Mouse (Mus musculus) intestine, embryonic 15.5 days (tissue): Measurements from ENCODE around the gene Rap2c. TPM values are rescaled to one million over a fixed set of nuclear protein-coding genes. Genes with fewer than 3 reads are reported as not detected.

Source experiments
- ATAC-seq: fragments of 200-750 bp; cut with Nextera tagmentation; 2 replicates; pipeline ENCODE4 v1.8.0; 2017; ENCODE audit warnings: moderate TSS enrichment, moderate library complexity
- H3K27ac ChIP-seq: fragments of 300-500 bp; sonication (generic); 2 replicates; pipeline ENCODE4 v1.5.1; 2015; ENCODE audit warnings: mild to moderate bottlenecking, inconsistent platforms
- H3K27me3 ChIP-seq: fragments of 300-500 bp; sonication (generic); replicated peaks from 2 replicates; pipeline ENCODE4 v1.6.1; 2015; ENCODE audit warnings: inconsistent platforms
- H3K36me3 ChIP-seq: fragments of 300-500 bp; sonication (generic); 2 replicates; pipeline ENCODE4 v1.6.1; 2015; ENCODE audit warnings: inconsistent platforms
- H3K4me1 ChIP-seq: fragments of 300-500 bp; sonication (generic); replicated peaks from 2 replicates; pipeline ENCODE4 v1.6.1; 2015; ENCODE audit warnings: inconsistent platforms
- H3K4me2 ChIP-seq: fragments of 300-500 bp; sonication (generic); replicated peaks from 2 replicates; pipeline ENCODE4 v1.6.1; 2015; ENCODE audit warnings: mild to moderate bottlenecking, inconsistent platforms
- H3K4me3 ChIP-seq: fragments of 300-500 bp; sonication (generic); replicated peaks from 2 replicates; pipeline ENCODE4 v1.5.1; 2015; ENCODE audit warnings: inconsistent platforms
- H3K9ac ChIP-seq: fragments of 300-500 bp; sonication (generic); 2 replicates; pipeline ENCODE4 v1.6.1; 2015; ENCODE audit warnings: inconsistent platforms
- H3K9me3 ChIP-seq: fragments of 300-500 bp; sonication (generic); 2 replicates; pipeline ENCODE4 v1.6.1; 2016; ENCODE audit warnings: inconsistent platforms
- WGBS: fragments of 180-500 bp; shearing (Covaris S2); methylation state at CpG from one replicate; pipeline ENCODE4 v1.1.7; 2015; 5-methylcytosine and 5-hydroxymethylcytosine counted together
- polyA plus RNA-seq: library from polyadenylated mRNA; unstranded; fragments of >200 nt; fragmentation: Nextera tagmentation; extraction: Ambion mirVana; gene quantifications from 2 replicates; pipeline ENCODE4 v1.2.1, GENCODE M21; 2015

The Rap2c gene
- polyA plus RNA-seq, 1 experiment from 2014 or later, result 20.7 TPM

DNA sequence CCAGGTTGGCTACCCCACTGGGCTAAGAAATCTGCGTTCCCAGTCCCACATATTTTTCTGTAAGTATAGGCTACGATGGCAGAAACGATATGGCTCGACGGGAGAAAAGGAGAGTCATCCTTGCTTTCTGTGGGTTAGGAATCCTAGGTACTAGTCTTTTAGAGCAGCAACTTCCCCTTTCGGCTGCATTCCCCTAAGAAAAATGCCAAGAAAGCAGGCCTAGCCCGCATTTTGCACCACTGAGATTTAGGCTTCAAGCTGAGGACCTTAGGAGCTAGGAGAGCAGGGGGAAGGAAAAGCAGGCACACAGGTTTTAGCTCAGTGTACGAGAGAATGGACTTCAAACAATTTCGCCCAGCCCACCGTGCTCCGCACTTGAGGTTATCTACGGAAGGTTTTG lies 892 bp downstream of the Rap2c start:
- no peak overlapping the region for H3K27ac ChIP-seq

DNA sequence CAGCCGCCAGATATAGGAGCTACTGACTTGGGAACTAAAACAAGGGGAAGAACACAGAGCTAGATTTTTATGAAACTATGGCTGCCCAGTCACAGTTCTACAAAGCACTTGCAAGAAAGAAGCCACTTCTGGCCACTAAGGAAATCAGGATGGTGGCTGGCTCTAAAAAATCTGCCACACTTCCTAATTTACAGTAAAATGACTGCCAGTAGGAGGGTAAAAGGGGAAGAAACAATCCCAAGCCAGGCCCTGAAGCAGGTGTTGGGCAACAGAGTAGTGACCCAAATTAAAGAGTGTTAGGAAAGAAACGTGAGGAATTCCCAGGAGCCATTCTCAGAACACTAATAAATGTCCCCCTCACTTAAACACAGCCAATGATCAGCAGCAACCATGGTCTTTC lies 5.5 kb downstream of the Rap2c start:
- 65% methylated on average over 2 of the region's 2 CpGs for WGBS
- H3K36me3 ChIP-seq, result no peaks in the 10 kb centered on the region
- no peak for ATAC-seq
- H3K9me3 ChIP-seq, result no peaks in the 10 kb centered on the region
- H3K4me2 ChIP-seq, result no peak overlapping the region
- H3K27ac ChIP-seq, result no peak overlapping the region
- no peaks in the 10 kb centered on the region for H3K27me3 ChIP-seq
- H3K4me1 ChIP-seq, result no peaks in the 10 kb centered on the region
- no peak overlapping the region for H3K9ac ChIP-seq
- H3K4me3 ChIP-seq, result no peak overlapping the region

More for the DNA sequence above, 892 bp downstream of the Rap2c start:
- H3K4me1 ChIP-seq, result no peaks in the 10 kb centered on the region
- 26% methylated on average over 12 of the region's 12 CpGs for WGBS
- H3K4me2 ChIP-seq, result peak overlapping the region; percentile 58
- peak overlapping the region; percentile 39 for H3K9ac ChIP-seq
- H3K9me3 ChIP-seq, result no peaks in the 10 kb centered on the region
- peak overlapping the region; percentile 57 for H3K4me3 ChIP-seq
- no peaks in the 10 kb centered on the region for H3K27me3 ChIP-seq
- no peaks in the 10 kb centered on the region for H3K36me3 ChIP-seq
- no peak for ATAC-seq

DNA sequence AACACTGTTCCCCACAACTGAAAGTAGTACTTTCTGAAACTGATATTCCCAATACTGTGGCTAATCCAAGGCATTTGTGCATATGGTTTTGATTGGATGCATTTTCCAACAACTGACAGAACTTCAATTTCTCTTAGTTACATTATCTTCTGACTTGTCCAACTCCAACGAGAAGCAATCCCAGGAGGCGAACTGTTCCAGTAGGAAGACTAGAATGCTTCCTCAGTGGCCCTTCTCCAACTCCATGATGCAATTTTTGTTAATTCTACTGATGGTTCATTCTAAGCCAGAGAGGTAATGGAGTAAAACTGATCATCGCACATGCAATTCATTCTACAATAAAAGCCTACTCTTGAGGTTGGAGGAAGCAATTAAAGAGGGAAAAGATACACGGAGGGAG lies 7.5 kb downstream of the Rap2c start:
- H3K4me1 ChIP-seq, result no peaks in the 10 kb centered on the region
- no peaks in the 10 kb centered on the region for H3K27me3 ChIP-seq
- no peaks in the 10 kb centered on the region for H3K36me3 ChIP-seq
- no peak overlapping the region for H3K27ac ChIP-seq
- H3K4me3 ChIP-seq, result no peak overlapping the region
- no peak overlapping the region for H3K9ac ChIP-seq
- H3K4me2 ChIP-seq, result no peak overlapping the region
- no peaks in the 10 kb centered on the region for H3K9me3 ChIP-seq
- ATAC-seq, result no peak
- 78% methylated on average over 4 of the region's 4 CpGs for WGBS

DNA sequence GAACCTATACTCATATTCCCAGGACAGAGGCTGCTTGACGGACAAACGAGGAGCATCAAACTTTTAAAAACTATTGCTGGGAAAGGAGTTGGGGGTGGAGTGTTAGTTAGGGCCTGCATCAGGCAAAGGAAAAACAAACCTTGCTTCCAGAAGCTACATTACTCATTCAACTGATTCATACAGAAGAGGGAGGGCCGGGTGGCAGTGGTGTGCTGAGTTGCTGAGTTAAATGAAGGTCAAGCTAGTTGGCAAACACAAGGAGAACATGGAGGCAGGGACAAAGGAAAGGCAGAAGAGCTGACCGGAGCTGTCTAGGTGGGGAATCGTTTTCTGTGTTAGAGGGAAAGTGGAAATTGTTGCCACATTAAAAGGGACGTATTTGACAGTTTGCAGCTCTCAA lies 17.0 kb downstream of the Rap2c start:
- 81% methylated on average over 6 of the region's 6 CpGs for WGBS
- Histone ChIP-seq H3K36me3 (no peaks in the 10 kb centered on the region), H3K4me1 (no peaks in the 10 kb centered on the region), H3K4me2 (no peak overlapping the region), H3K9me3 (no peaks in the 10 kb centered on the region), H3K9ac (no peak overlapping the region), H3K4me3 (no peak overlapping the region), H3K27me3 (no peaks in the 10 kb centered on the region), H3K27ac (no peak overlapping the region)
- no peak for ATAC-seq

DNA sequence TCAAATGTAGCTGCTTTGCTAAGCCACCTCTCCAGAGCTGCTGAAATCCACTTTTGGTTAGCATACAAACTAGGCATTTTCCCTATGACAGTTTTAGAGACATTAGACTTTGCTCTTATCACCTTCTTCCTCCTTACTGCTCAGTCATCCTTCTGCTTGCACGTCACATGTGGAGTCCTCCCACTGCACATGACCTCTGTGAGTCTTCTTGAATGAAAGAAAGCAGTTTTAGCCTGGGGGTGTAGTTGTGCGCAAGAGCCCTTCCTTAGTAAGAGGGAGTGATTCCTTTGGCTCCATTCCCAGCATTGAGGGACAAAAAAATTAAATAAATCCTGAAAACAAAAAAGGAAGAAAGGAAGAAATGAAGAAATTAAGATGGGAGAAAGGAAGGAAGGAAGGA lies 22.5 kb downstream of the Rap2c start:
- Histone ChIP-seq H3K9ac (no peak overlapping the region), H3K27me3 (no peaks in the 10 kb centered on the region), H3K27ac (no peak overlapping the region), H3K9me3 (no peaks in the 10 kb centered on the region), H3K4me3 (no peak overlapping the region), H3K4me2 (no peak overlapping the region), H3K4me1 (no peaks in the 10 kb centered on the region), H3K36me3 (no peaks in the 10 kb centered on the region)
- 59% methylated on average over 2 of the region's 2 CpGs for whole genome bisulfite sequencing
- no peak for ATAC-seq

DNA sequence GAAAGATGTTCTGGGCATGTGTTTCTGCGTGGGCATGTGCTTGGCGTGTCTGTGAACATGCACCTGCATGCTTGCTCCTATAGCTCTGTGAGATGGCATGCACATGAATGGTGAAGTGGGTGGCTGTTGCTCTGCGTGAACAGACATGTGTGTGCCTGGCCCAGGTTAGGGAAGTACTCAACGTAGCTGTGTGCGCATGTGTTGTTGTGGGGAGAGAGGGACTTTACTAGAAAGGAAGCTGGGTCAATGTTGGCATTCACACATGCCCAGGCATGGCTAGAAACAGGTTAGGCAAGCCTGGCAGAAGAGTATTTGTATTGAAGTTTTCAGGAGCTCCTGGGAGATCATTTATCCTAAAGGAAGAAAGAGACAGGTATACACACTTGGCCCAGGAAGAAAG lies 26.5 kb downstream of the Rap2c start:
- no peaks in the 10 kb centered on the region for H3K4me1 ChIP-seq
- ATAC-seq, result no peak
- H3K9ac ChIP-seq, result no peak overlapping the region
- WGBS, result 91% methylated on average over 5 of the region's 5 CpGs
- no peaks in the 10 kb centered on the region for H3K9me3 ChIP-seq
- no peak overlapping the region for H3K4me2 ChIP-seq
- no peaks in the 10 kb centered on the region for H3K36me3 ChIP-seq
- no peak overlapping the region for H3K4me3 ChIP-seq
- no peaks in the 10 kb centered on the region for H3K27me3 ChIP-seq
- no peak overlapping the region for H3K27ac ChIP-seq

DNA sequence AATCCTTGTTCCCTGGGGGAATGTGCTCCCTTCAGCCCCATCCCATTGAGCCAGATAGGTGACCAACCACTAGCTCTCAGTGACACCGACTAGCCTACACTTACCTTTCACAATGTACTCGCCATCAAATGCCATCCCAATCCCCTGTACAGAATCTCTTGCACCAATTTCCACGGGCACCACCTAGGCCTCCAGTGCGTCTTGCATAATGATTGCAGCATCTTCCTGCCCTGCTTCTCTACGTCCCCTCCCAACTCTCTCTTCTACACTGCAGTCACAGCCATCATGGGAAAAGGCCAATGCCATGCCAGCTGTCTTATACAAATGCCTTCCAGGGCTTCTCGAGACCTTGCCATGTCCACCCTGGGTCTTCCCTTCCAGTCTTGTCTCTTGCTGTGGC lies 27.9 kb downstream of the Rap2c start:
- Histone ChIP-seq H3K4me3 (no peak overlapping the region), H3K4me2 (no peak overlapping the region), H3K27me3 (no peaks in the 10 kb centered on the region), H3K4me1 (no peaks in the 10 kb centered on the region), H3K27ac (no peak overlapping the region), H3K9me3 (no peaks in the 10 kb centered on the region), H3K36me3 (no peaks in the 10 kb centered on the region), H3K9ac (no peak overlapping the region)
- WGBS, result 91% methylated on average over 6 of the region's 6 CpGs
- no peak for ATAC-seq

DNA sequence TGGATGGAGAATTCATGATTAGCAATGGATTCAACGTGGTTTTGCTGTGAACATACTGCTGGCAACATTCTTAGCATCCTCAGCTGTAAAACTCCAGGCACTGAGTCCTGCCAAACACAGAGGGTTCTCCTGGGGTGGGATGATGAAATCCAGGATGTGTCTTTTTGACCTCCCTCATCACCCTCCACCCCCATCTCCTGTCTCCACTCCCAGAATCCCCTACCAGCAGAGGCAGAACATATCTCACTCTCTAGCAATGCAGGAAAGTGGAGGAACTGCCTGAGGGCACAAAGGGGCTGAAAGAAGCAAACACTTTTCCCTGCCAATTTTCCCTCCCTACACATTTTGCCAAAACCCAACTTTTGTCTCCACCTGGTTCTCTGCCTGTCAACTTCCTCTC lies 29.2 kb downstream of the Rap2c start:
- no peak for ATAC-seq
- Histone ChIP-seq H3K27ac (no peak overlapping the region), H3K9me3 (no peaks in the 10 kb centered on the region), H3K4me3 (no peak overlapping the region), H3K4me2 (no peak overlapping the region), H3K36me3 (no peaks in the 10 kb centered on the region), H3K4me1 (no peaks in the 10 kb centered on the region), H3K9ac (no peak overlapping the region), H3K27me3 (no peaks in the 10 kb centered on the region)
- WGBS, result 57% methylated on average over 1 of the region's 1 CpGs

DNA sequence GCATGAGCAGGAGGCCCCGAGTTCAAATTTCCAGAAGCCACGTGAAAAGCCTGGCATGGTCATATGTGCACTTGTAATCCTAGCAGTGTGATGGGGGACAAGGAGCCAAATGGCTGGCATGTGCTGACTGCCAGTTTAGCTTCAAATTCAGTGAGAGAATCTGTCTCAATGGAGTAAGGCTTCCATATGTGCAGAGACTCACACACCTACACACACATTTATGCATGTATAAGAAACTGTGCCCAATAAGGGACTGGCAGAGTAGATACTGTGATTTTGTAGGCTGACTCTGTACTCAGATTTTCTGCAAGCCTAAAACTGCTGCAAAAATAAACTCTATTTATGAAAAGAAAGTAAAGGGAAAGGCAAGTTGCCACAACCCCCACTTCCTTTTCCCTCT lies 39.4 kb downstream of the Rap2c start:
- H3K27ac ChIP-seq, result no peak overlapping the region
- no peaks in the 10 kb centered on the region for H3K36me3 ChIP-seq
- ATAC-seq, result no peak
- H3K9ac ChIP-seq, result no peak overlapping the region
- no peaks in the 10 kb centered on the region for H3K27me3 ChIP-seq
- no peak overlapping the region for H3K4me3 ChIP-seq
- 79% methylated on average over 2 of the region's 2 CpGs for WGBS
- no peaks in the 10 kb centered on the region for H3K9me3 ChIP-seq
- no peaks in the 10 kb centered on the region for H3K4me1 ChIP-seq
- no peak overlapping the region for H3K4me2 ChIP-seq

DNA sequence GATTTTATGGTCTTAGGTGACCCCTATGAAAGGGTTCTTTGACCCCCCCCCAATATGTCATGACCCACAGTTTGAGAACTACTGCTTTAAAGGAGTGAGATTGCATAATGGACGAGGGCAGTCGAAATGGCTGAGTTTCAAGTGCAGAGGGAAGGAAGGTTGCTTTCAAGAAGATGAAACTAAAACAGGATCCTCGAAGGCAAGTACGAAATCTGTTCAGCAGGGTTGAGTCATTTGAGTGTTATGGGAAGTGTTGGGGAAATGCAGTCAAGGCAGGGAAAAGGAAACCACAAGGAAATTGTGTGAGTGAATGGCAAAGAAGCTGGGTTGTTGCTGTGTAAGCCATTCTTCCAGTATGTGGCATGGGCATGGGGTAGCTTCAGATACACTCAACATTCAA lies 45.7 kb downstream of the Rap2c start:
- ATAC-seq, result no peak
- Histone ChIP-seq H3K9me3 (no peaks in the 10 kb centered on the region), H3K4me2 (no peak overlapping the region), H3K4me1 (no peaks in the 10 kb centered on the region), H3K9ac (no peak overlapping the region), H3K4me3 (no peak overlapping the region), H3K27me3 (no peaks in the 10 kb centered on the region), H3K36me3 (no peaks in the 10 kb centered on the region), H3K27ac (no peak overlapping the region)
- 83% methylated on average over 4 of the region's 4 CpGs for WGBS

DNA sequence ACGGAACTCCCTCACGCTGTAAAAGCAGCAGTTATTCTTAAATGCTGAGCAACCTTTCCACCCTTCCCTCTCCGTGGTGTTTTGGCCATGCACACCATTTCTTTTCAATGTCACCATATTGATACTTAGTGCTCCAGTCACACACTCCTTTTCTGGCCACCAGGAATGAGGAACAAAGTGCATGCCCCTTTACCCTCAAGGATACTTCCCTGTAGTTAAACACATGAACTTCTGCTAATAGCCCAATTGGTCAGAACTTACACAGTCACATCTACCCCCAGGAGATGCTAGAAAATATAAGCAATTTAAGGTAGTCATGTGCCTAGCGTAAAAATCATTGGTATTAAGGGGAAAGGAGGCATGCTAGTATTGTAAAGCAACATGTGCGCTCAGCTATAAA lies 47.9 kb downstream of the Rap2c start:
- Histone ChIP-seq H3K9me3 (no peaks in the 10 kb centered on the region), H3K4me1 (no peaks in the 10 kb centered on the region), H3K36me3 (no peaks in the 10 kb centered on the region), H3K4me2 (no peak overlapping the region), H3K27me3 (no peaks in the 10 kb centered on the region), H3K9ac (no peak overlapping the region), H3K27ac (no peak overlapping the region), H3K4me3 (no peak overlapping the region)
- no peak for ATAC-seq
- 85% methylated on average over 5 of the region's 5 CpGs for WGBS

DNA sequence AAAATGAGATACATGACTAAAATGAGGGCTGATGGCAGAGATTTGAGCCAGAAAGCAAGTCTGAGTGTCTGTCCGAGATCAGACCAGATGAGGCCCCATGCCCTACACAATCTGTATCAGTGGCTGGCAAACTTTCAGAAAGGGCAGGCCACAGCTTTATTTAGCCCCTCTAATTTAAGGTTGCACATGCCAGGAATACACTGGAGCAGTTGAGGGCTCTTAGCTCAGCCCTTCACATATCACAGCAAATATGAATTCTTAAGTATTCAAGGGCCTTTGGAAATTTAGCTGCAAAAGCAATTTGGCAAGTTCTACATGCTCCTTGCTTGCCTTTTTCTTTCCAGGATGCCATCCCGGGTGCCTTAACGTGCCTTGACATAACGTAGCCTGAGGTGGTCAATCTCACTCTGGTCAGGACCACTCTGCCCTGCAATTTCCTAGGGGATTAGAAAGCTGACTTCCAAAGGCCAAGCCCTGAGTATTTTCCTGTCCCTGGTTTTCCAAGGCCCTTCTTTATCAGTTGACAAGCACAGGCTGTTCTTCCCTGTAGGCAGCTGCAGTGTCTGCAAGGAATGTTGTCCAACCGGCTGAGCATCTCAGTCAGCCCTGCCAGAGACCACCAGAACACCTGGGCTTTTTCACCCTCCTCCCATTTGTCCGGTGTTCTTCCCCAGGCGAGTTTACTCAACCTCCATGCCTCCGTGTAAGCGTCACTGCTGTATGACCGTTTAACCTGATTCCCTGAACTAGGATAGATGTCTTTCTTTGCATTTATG lies 49.5 kb downstream of the Rap2c start:
- no peaks in the 10 kb centered on the region for H3K36me3 ChIP-seq
- no peak overlapping the region for H3K4me2 ChIP-seq
- no peak overlapping the region for H3K4me3 ChIP-seq
- 42% methylated on average over 10 of the region's 10 CpGs for WGBS
- no peak overlapping the region for H3K9ac ChIP-seq
- H3K4me1 ChIP-seq, result no peaks in the 10 kb centered on the region
- ATAC-seq, result peak; percentile 47; the same call in 1 of the 2 replicates
- no peaks in the 10 kb centered on the region for H3K9me3 ChIP-seq
- H3K27me3 ChIP-seq, result no peaks in the 10 kb centered on the region
- no peak overlapping the region for H3K27ac ChIP-seq

DNA sequence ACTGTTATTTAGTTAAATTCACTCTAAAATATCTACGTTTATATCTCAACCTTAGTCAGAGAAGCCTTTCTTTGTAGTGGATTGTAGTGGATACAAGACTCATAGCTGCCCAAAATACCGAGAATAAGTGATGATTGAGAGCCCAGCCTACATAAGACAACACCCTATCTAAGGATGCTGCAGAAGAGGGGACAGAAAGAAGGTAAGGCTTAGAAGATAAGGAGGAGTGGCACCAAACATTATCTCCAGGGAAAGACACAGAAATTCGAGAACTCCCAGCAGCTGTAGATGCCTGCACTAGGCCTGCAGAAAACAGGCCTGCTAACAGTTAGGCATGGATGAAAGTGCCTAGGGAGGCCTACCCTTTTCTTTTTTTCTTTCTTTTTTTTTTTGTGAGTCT lies 52.7 kb downstream of the Rap2c start:
- H3K27ac ChIP-seq, result no peak overlapping the region
- no peaks in the 10 kb centered on the region for H3K36me3 ChIP-seq
- H3K9me3 ChIP-seq, result no peaks in the 10 kb centered on the region
- H3K27me3 ChIP-seq, result no peaks in the 10 kb centered on the region
- H3K4me1 ChIP-seq, result no peaks in the 10 kb centered on the region
- WGBS, result 66% methylated on average over 3 of the region's 3 CpGs
- H3K9ac ChIP-seq, result no peak overlapping the region
- H3K4me2 ChIP-seq, result no peak overlapping the region
- no peak for ATAC-seq
- H3K4me3 ChIP-seq, result no peak overlapping the region
